Mouse (Mus musculus): ENCODE measurements around the gene Ppp2r3c.
A peak's percentile ranks its signal among the peaks of the same experiment; 100 is the strongest.
"Not testable (repeated sequence)": the region's sequence is repeated elsewhere in the genome, so short reads cannot be mapped to it uniquely, and the experiment has no call there.

Gene Ppp2r3c

GRCm38 (mm10) chr12:55302485-55303441 is at the start of gene Ppp2r3c:
Ppp2r3c (minus strand) TSS chr12:55302998.
- DNase-seq: peak; percentile 90

- DNase-seq: no peak
These were observed 41.8 kb upstream of the Ppp2r3c start for GRCm38 (mm10) chr12:55344583-55344982.

- no peak for DNase-seq
These were observed 41.2 kb upstream of the Ppp2r3c start for GRCm38 (mm10) chr12:55343998-55344397.

GRCm38 (mm10) chr12:55343045-55343444 is 40.2 kb upstream of the Ppp2r3c start:
- not testable (repeated sequence) for DNase-seq

GRCm38 (mm10) chr12:55338490-55338889 is 35.7 kb upstream of the Ppp2r3c start:
- DNase-seq: not testable (repeated sequence)

GRCm38 (mm10) chr12:55333662-55334061 is 30.9 kb upstream of the Ppp2r3c start:
- DNase-seq: no peak

GRCm38 (mm10) chr12:55329351-55329750 is 26.6 kb upstream of the Ppp2r3c start:
- DNase-seq: no peak

GRCm38 (mm10) chr12:55328784-55329183 is 26.0 kb upstream of the Ppp2r3c start:
- DNase-seq: no peak

GRCm38 (mm10) chr12:55325702-55326101 is 22.9 kb upstream of the Ppp2r3c start:
- no peak for DNase-seq

- DNase-seq: no peak
These were observed 19.0 kb upstream of the Ppp2r3c start for GRCm38 (mm10) chr12:55321642-55322291.

GRCm38 (mm10) chr12:55315192-55315591 is 12.4 kb upstream of the Ppp2r3c start:
- peak; percentile 62 for DNase-seq

- no peak for DNase-seq
These were observed 11.1 kb upstream of the Ppp2r3c start for GRCm38 (mm10) chr12:55313901-55314300.

- no peak for DNase-seq
These were observed 9.0 kb upstream of the Ppp2r3c start for GRCm38 (mm10) chr12:55311841-55312240.

GRCm38 (mm10) chr12:55309501-55309900 is 6.7 kb upstream of the Ppp2r3c start:
- no peak for DNase-seq

GRCm38 (mm10) chr12:55308731-55309130 is 5.9 kb upstream of the Ppp2r3c start:
- no peak for DNase-seq

- DNase-seq: no peak
These were observed 4.8 kb upstream of the Ppp2r3c start for GRCm38 (mm10) chr12:55307566-55307965.

- DNase-seq: no peak
These were observed 3.6 kb upstream of the Ppp2r3c start for GRCm38 (mm10) chr12:55306371-55306770.

GRCm38 (mm10) chr12:55301472-55302300 is 1.1 kb downstream of the Ppp2r3c start:
- peak; percentile 17 for DNase-seq

- DNase-seq: no peak
These were observed 1.9 kb downstream of the Ppp2r3c start for GRCm38 (mm10) chr12:55300820-55301351.

- DNase-seq: no peak
These were observed 3.5 kb downstream of the Ppp2r3c start, which contains the start of gene 1110008L16Rik for GRCm38 (mm10) chr12:55299336-55299735. 1110008L16Rik (plus strand) TSS chr12:55299577.

- no peak for DNase-seq
These were observed 4.7 kb downstream of the Ppp2r3c start for GRCm38 (mm10) chr12:55298112-55298511.

- not testable (repeated sequence) for DNase-seq
These were observed 25.2 kb downstream of the Ppp2r3c start for GRCm38 (mm10) chr12:55277583-55277982.

GRCm38 (mm10) chr12:55272243-55272642 is 30.6 kb downstream of the Ppp2r3c start:
- no peak for DNase-seq
